Mouse (Mus musculus) cerebellum, adult 2 months (tissue): ENCODE measurements at regions not wholly inside any gene's neighbourhood (a gene's known extent, or its start where the extent isn't known, plus 50 kb on each side); places are given as distances from the start of the nearest gene placed in this dataset.

Source experiments
- CTCF ChIP-seq: fragments of 200-500 bp; IDR thresholded peaks from 2 replicates; pipeline ENCODE4 v1.5.1; 2011; ENCODE audit warnings: low read depth, mild to moderate bottlenecking, control low read depth, low read length, moderate library complexity, borderline replicate concordance; ENCODE audit not compliant: insufficient read depth
- POLR2A ChIP-seq: fragments of 200-500 bp; IDR thresholded peaks from 2 replicates; pipeline ENCODE4 v1.6.1; 2011; ENCODE audit warnings: low read length, control low read depth, borderline replicate concordance; ENCODE audit not compliant: insufficient read depth

GRCm38 (mm10) chr17:87527174-87527573, 80.4 kb upstream of the Calm2 start:
- TF ChIP-seq CTCF (no peak), POLR2A (no peak)
